Mouse (Mus musculus) small intestine, adult 2 months (tissue): ENCODE measurements around the gene Wdr63. TPM values are rescaled to one million over a fixed set of nuclear protein-coding genes. Genes with fewer than 3 reads are reported as not detected.
A peak's percentile ranks its signal among the peaks of the same experiment; 100 is the strongest.

Experiments used
- H3K27ac ChIP-seq: fragments of 200-500 bp; 2 replicates; pipeline ENCODE4 v1.5.1; 2012; ENCODE audit warnings: low read depth, low read length, control low read depth, inconsistent platforms; ENCODE audit not compliant: insufficient read depth
- H3K27me3 ChIP-seq: fragments of 200-500 bp; 2 replicates; pipeline ENCODE4 v1.6.1; 2012; ENCODE audit warnings: mild to moderate bottlenecking, moderate library complexity, low read length, inconsistent platforms; ENCODE audit not compliant: control insufficient read depth, insufficient read depth
- H3K36me3 ChIP-seq: fragments of 200-500 bp; 2 replicates; pipeline ENCODE4 v1.6.1; 2012; ENCODE audit warnings: mild to moderate bottlenecking, low read length, control low read depth, inconsistent platforms; ENCODE audit not compliant: control insufficient read depth, insufficient read depth
- H3K4me1 ChIP-seq: fragments of 200-500 bp; 2 replicates; pipeline ENCODE4 v1.6.1; 2012; ENCODE audit warnings: low read length, inconsistent platforms, mixed read lengths; ENCODE audit not compliant: control insufficient read depth, insufficient read depth, insufficient read length
- H3K4me3 ChIP-seq: fragments of 200-500 bp; 2 replicates; pipeline ENCODE4 v1.5.1; 2012; ENCODE audit warnings: low read depth, mild to moderate bottlenecking, control low read depth, inconsistent platforms, low read length, moderate library complexity
- CTCF ChIP-seq: fragments of 200-500 bp; IDR thresholded peaks from 2 replicates; pipeline ENCODE4 v1.5.1; 2012; ENCODE audit warnings: low read depth, mild to moderate bottlenecking, control low read depth, inconsistent platforms, low read length, moderate library complexity, mixed read lengths; ENCODE audit not compliant: insufficient replicate concordance, insufficient read length; ENCODE audit errors: extremely low read depth
- POLR2A ChIP-seq: fragments of 200-500 bp; IDR thresholded peaks from 2 replicates; pipeline ENCODE4 v1.6.1; 2012; ENCODE audit warnings: low read depth, mild to moderate bottlenecking, control low read depth, inconsistent platforms, low read length, moderate library complexity
- WGBS: fragments of 180-500 bp; shearing (Covaris S2); methylation state at CpG from one replicate; pipeline ENCODE4 v1.1.7; 2018; 5-methylcytosine and 5-hydroxymethylcytosine counted together
- polyA plus RNA-seq: library from polyadenylated mRNA; depleted of rRNA; stranded (reverse); fragments of >200 nt; gene quantifications from 2 replicates; pipeline ENCODE4 v1.2.3, GENCODE M21; 2012

The Wdr63 gene
- polyA plus RNA-seq, 1 experiment: not detected

GRCm38 (mm10) chr3:146122125-146122420, 14.1 kb upstream of the Wdr63 start:
- WGBS: 79% methylated on average over 3 of the region's 3 CpGs
- no peak overlapping the region for H3K27ac ChIP-seq
- TF ChIP-seq CTCF (no peak), POLR2A (no peak)

GRCm38 (mm10) chr3:146121310-146122124, 13.6 kb upstream of the Wdr63 start:
- Histone ChIP-seq H3K36me3 (no peaks in the 10 kb centered on the region), H3K27me3 (no peaks in the 10 kb centered on the region), H3K27ac (no peak overlapping the region), H3K4me1 (peaks cover 15% of the 10 kb centered on the region), H3K4me3 (no peak overlapping the region)
- WGBS: 54% methylated on average over 25 of the region's 25 CpGs
- TF ChIP-seq CTCF (no peak), POLR2A (no peak)

More at GRCm38 (mm10) chr3:146122125-146122420, 14.1 kb upstream of the Wdr63 start:
- H3K27me3 ChIP-seq: no peaks in the 10 kb centered on the region
- H3K36me3 ChIP-seq: no peaks in the 10 kb centered on the region
- H3K4me3 ChIP-seq: no peak overlapping the region
- H3K4me1 ChIP-seq: peaks cover 14% of the 10 kb centered on the region

GRCm38 (mm10) chr3:146117997-146118457, 10.1 kb upstream of the Wdr63 start:
- Histone ChIP-seq H3K27me3 (no peaks in the 10 kb centered on the region), H3K27ac (no peak overlapping the region), H3K4me1 (peaks cover 15% of the 10 kb centered on the region), H3K4me3 (peak overlapping the region; percentile 43), H3K36me3 (no peaks in the 10 kb centered on the region)
- WGBS: 32% methylated on average over 9 of the region's 9 CpGs
- TF ChIP-seq POLR2A (no peak), CTCF (no peak)

- TF ChIP-seq CTCF (no peak), POLR2A (no peak)
- peak within 1 kb of the TSS; percentile 43 for H3K4me3 ChIP-seq
- WGBS: 10% methylated on average over 35 of the region's 35 CpGs
- H3K27me3 ChIP-seq: no peaks in the 10 kb centered on the region; the same call in 1 of the 2 replicates
- no peaks in the 10 kb centered on the region for H3K36me3 ChIP-seq
- H3K4me1 ChIP-seq: peaks cover 15% of the 10 kb centered on the region
- H3K27ac ChIP-seq: no peak within 1 kb of the TSS
Measured at GRCm38 (mm10) chr3:146117258-146117996, 9.5 kb upstream of the Wdr63 start, which contains the start of gene Mcoln3. Gene Mcoln3 (plus strand): TSS chr3:146117450.

DNA sequence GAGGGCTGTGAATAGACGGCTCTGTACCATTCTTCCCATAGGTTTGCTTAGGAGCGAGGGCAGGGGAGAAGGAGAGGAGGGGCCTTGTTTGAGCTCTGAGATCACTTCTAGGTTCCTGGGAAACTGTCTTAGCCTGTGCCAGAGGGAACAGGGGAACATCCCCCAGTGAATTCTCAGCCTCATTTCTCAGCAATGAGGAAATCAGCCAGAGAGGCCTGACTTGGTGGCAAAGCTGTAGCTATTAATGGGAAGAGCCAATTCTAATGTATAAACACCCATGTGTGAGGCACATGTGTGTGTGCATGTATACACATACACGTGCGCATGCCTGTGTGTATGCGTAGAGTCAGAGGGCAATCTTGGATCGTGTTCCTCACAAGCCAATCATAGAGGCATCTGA, 3.0 kb upstream of the Wdr63 start:
- Histone ChIP-seq H3K36me3 (no peaks in the 10 kb centered on the region), H3K4me3 (no peak overlapping the region), H3K4me1 (peaks cover 3% of the 10 kb centered on the region; the same call in 1 of the 2 replicates), H3K27ac (no peak overlapping the region), H3K27me3 (peaks cover 10% of the 10 kb centered on the region)
- TF ChIP-seq POLR2A: no peak
- no peak for TF ChIP-seq CTCF
- 80% methylated on average over 6 of the region's 6 CpGs for WGBS

DNA sequence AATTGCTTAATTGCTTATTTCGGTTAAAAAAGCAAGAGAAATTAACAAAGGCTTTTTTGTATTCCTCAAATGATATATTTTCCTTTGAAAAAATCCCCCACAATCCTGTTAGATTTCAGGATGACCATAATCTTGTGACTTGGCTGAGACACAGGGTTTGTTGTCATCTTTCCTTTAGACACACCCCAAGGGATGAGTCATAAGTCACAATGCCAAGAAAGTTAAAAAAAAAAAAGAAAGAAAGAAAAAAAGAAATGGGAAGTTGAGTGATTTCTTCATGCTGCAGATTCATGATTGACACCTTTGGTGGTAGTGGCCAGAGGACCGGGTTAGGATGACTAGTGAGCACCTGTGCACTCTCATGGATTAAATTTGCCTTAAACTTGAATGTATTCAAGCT, 2.4 kb upstream of the Wdr63 start:
- WGBS: 55% methylated on average over 2 of the region's 2 CpGs
- H3K27me3 ChIP-seq: peaks cover 10% of the 10 kb centered on the region
- no peak overlapping the region for H3K27ac ChIP-seq
- TF ChIP-seq POLR2A: no peak
- no peak for TF ChIP-seq CTCF
- no peak overlapping the region for H3K4me3 ChIP-seq
- no peaks in the 10 kb centered on the region for H3K36me3 ChIP-seq
- peaks cover 3% of the 10 kb centered on the region; the same call in 1 of the 2 replicates for H3K4me1 ChIP-seq

- Histone ChIP-seq H3K4me1 (peaks cover 3% of the 10 kb centered on the region; the same call in 1 of the 2 replicates), H3K27me3 (peaks cover 10% of the 10 kb centered on the region), H3K4me3 (no peak overlapping the region), H3K27ac (no peak overlapping the region), H3K36me3 (no peaks in the 10 kb centered on the region)
- 50% methylated on average over 2 of the region's 2 CpGs for WGBS
- TF ChIP-seq CTCF (no peak), POLR2A (no peak)
Measured at GRCm38 (mm10) chr3:146108945-146109344, 1.0 kb upstream of the Wdr63 start.
